Mouse (Mus musculus) heart, postnatal 0 days (tissue): Measurements from ENCODE around the gene Gm1043. TPM values are rescaled to one million over a fixed set of nuclear protein-coding genes. Genes with fewer than 3 reads are reported as not detected.

ENCODE experiments used
- ATAC-seq: fragments of 200-750 bp; cut with Nextera tagmentation; 2 replicates; pipeline ENCODE4 v1.8.0; 2017; ENCODE audit warnings: low read depth, moderate number of reproducible peaks, moderate library complexity; ENCODE audit not compliant: insufficient read depth
- DNase-seq: peaks from one replicate; pipeline ENCODE4 v3.0.0-alpha.2; 2016; ENCODE audit warnings: low spot score
- H3K27ac ChIP-seq: fragments of 300-500 bp; sonication (generic); 2 replicates; pipeline ENCODE4 v1.5.1; 2014; ENCODE audit warnings: low read depth, mild to moderate bottlenecking
- H3K27me3 ChIP-seq: fragments of 300-500 bp; sonication (generic); 2 replicates; pipeline ENCODE4 v1.6.1; 2014; ENCODE audit warnings: low read length, mixed read lengths; ENCODE audit not compliant: control insufficient read depth, insufficient read depth
- H3K36me3 ChIP-seq: fragments of 300-500 bp; sonication (generic); replicated peaks from 2 replicates; pipeline ENCODE4 v1.6.1; 2014; ENCODE audit warnings: low read length, mixed read lengths; ENCODE audit not compliant: control insufficient read depth, insufficient read depth
- H3K4me1 ChIP-seq: fragments of 300-500 bp; sonication (generic); 2 replicates; pipeline ENCODE4 v1.6.1; 2014; ENCODE audit warnings: antibody characterized with exemption; ENCODE audit not compliant: control insufficient read depth, insufficient read depth
- H3K4me2 ChIP-seq: fragments of 300-500 bp; sonication (generic); 2 replicates; pipeline ENCODE4 v1.6.1; 2014; ENCODE audit warnings: low read depth, mild to moderate bottlenecking, low read length, moderate library complexity
- H3K4me3 ChIP-seq: fragments of 300-500 bp; sonication (generic); 2 replicates; pipeline ENCODE4 v1.5.1; 2014; ENCODE audit warnings: low read depth, low read length
- H3K9ac ChIP-seq: fragments of 300-500 bp; sonication (generic); replicated peaks from 2 replicates; pipeline ENCODE4 v1.6.1; 2014; ENCODE audit warnings: low read depth, low read length, mixed read lengths
- H3K9me3 ChIP-seq: fragments of 300-500 bp; sonication (generic); replicated peaks from 2 replicates; pipeline ENCODE4 v1.6.1; 2016; ENCODE audit warnings: low read length; ENCODE audit not compliant: control insufficient read depth
- CTCF ChIP-seq: IDR thresholded peaks from 2 replicates; pipeline ENCODE4 v1.5.1; 2016; ENCODE audit warnings: antibody characterized with exemption, control low read depth, low read depth
- EP300 ChIP-seq: IDR thresholded peaks from 2 replicates; pipeline ENCODE4 v1.6.1; 2016; ENCODE audit warnings: antibody characterized with exemption, low read depth
- WGBS: fragments of 180-500 bp; shearing (Covaris S2); extraction: QIAGEN DNeasy Blood & Tissue Kit; methylation state at CpG from one replicate; pipeline ENCODE4 v1.1.7; 2014; 5-methylcytosine and 5-hydroxymethylcytosine counted together
- polyA plus RNA-seq: library from polyadenylated mRNA; unstranded; fragments of >200 nt; fragmentation: Nextera tagmentation; extraction: Ambion mirVana; gene quantifications from 2 replicates; pipeline ENCODE4 v1.2.1, GENCODE M21; 2015
- total RNA-seq: library from RNA; depleted of rRNA; stranded (reverse); fragments of >200 nt; gene quantifications from 2 replicates; pipeline ENCODE4 v1.2.3, GENCODE M21; 2014; ENCODE audit warnings: low replicate concordance

Gm1043 gene
- total and polyA plus RNA-seq, 2 experiments from 2014 or later: not detected

- Histone ChIP-seq H3K9ac (no peak overlapping the region), H3K36me3 (no peaks in the 10 kb centered on the region), H3K9me3 (no peaks in the 10 kb centered on the region), H3K27me3 (no peaks in the 10 kb centered on the region), H3K4me2 (no peak overlapping the region), H3K27ac (no peak overlapping the region), H3K4me3 (no peak overlapping the region), H3K4me1 (peaks cover 4% of the 10 kb centered on the region; the same call in 1 of the 2 replicates)
- DNase-seq: no peak
- no peak for ATAC-seq
- 82% methylated on average over 8 of the region's 8 CpGs for whole genome bisulfite sequencing
- TF ChIP-seq CTCF: no peak
- no peak for TF ChIP-seq EP300
Measured at GRCm38 (mm10) chr5:37196196-37196595, 111.0 kb downstream of the Gm1043 start.

- no peak overlapping the region for H3K4me3 ChIP-seq
- H3K36me3 ChIP-seq: no peaks in the 10 kb centered on the region
- H3K27ac ChIP-seq: no peak overlapping the region
- H3K4me2 ChIP-seq: no peak overlapping the region
- TF ChIP-seq EP300: no peak
- no peak for TF ChIP-seq CTCF
- no peak overlapping the region for H3K9ac ChIP-seq
- DNase-seq: no peak
- peaks cover 4% of the 10 kb centered on the region; the same call in 1 of the 2 replicates for H3K4me1 ChIP-seq
- no peak for ATAC-seq
- no peaks in the 10 kb centered on the region for H3K9me3 ChIP-seq
- WGBS: 59% methylated on average over 10 of the region's 10 CpGs
- no peaks in the 10 kb centered on the region for H3K27me3 ChIP-seq
Measured at GRCm38 (mm10) chr5:37196666-37197250, 111.6 kb downstream of the Gm1043 start.

- Histone ChIP-seq H3K4me1 (peaks cover 4% of the 10 kb centered on the region; the same call in 1 of the 2 replicates), H3K27ac (no peak overlapping the region), H3K9me3 (no peaks in the 10 kb centered on the region), H3K4me2 (no peak overlapping the region), H3K9ac (no peak overlapping the region), H3K27me3 (no peaks in the 10 kb centered on the region), H3K4me3 (no peak overlapping the region), H3K36me3 (no peaks in the 10 kb centered on the region)
- ATAC-seq (no peak), DNase-seq (no peak)
- 75% methylated on average over 3 of the region's 3 CpGs for WGBS
- no peak for TF ChIP-seq CTCF
- no peak for TF ChIP-seq EP300
Measured at GRCm38 (mm10) chr5:37197423-37197822, 112.3 kb downstream of the Gm1043 start.

- peaks cover 4% of the 10 kb centered on the region; the same call in 1 of the 2 replicates for H3K4me1 ChIP-seq
- no peak overlapping the region for H3K4me3 ChIP-seq
- no peak for TF ChIP-seq CTCF
- no peak for TF ChIP-seq EP300
- no peaks in the 10 kb centered on the region for H3K9me3 ChIP-seq
- no peaks in the 10 kb centered on the region for H3K27me3 ChIP-seq
- H3K27ac ChIP-seq: no peak overlapping the region
- peak; percentile 9 for DNase-seq
- no peak overlapping the region for H3K9ac ChIP-seq
- WGBS: 23% methylated on average over 2 of the region's 2 CpGs
- ATAC-seq: no peak
- no peak overlapping the region for H3K4me2 ChIP-seq
- no peaks in the 10 kb centered on the region for H3K36me3 ChIP-seq
Measured at GRCm38 (mm10) chr5:37198011-37198688, 113.0 kb downstream of the Gm1043 start.

GRCm38 (mm10) chr5:37202285-37202684 lies 117.1 kb downstream of the Gm1043 start:
- H3K9me3 ChIP-seq: no peaks in the 10 kb centered on the region
- TF ChIP-seq EP300 (no peak), CTCF (no peak)
- H3K4me1 ChIP-seq: peaks cover 4% of the 10 kb centered on the region; the same call in 1 of the 2 replicates
- DNase-seq: no peak
- H3K36me3 ChIP-seq: no peaks in the 10 kb centered on the region
- WGBS: 43% methylated on average over 1 of the region's 1 CpGs
- H3K27me3 ChIP-seq: no peaks in the 10 kb centered on the region
- no peak overlapping the region for H3K27ac ChIP-seq
- no peak overlapping the region for H3K4me2 ChIP-seq
- H3K4me3 ChIP-seq: no peak overlapping the region
- no peak overlapping the region for H3K9ac ChIP-seq
- no peak for ATAC-seq
